Mouse (Mus musculus) spleen, adult 2 months (tissue): Measurements from ENCODE around the gene Tmem108.

Experiments used
- CTCF ChIP-seq: fragments of 200-500 bp; IDR thresholded peaks from 2 replicates; pipeline ENCODE4 v1.5.1; 2011; ENCODE audit warnings: mild to moderate bottlenecking, inconsistent platforms; ENCODE audit not compliant: insufficient read depth, insufficient read length, insufficient replicate concordance; ENCODE audit errors: extremely low read depth
- POLR2A ChIP-seq: fragments of 200-500 bp; IDR thresholded peaks from 2 replicates; pipeline ENCODE4 v1.6.1; 2011; ENCODE audit warnings: low read depth, low read length, inconsistent platforms

DNA sequence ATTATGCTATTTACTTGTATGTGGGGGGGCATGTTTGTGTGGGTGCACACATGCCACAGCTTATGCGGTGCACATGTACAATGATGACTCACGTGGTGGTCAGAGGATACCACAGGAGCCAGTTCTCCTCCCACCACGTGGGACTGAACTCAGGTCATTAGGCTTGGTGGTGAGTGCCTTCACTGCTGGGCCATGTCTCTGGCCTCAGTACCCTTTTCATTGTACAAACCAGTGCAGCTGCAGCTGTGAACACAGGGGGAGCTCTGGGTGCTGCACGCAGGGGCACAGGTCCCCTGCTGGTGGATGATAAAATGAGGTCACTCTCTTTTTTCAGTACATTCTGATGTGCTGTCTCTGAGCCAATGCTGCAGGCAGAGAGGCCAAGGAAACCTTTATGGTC, 327.5 kb downstream of the Tmem108 start:
- TF ChIP-seq POLR2A (no peak), CTCF (peak; percentile 83; the same call in 1 of the 2 replicates)
